Mouse (Mus musculus): ENCODE data around the gene Gm20894. TPM values are rescaled to one million over a fixed set of nuclear protein-coding genes. Genes with fewer than 3 reads are reported as not detected.
"Not testable (repeated sequence)": the region's sequence is repeated elsewhere in the genome, so short reads cannot be mapped to it uniquely, and the experiment has no call there.

Gene Gm20894
- not detected in 2 replicates for polyA plus RNA-seq (2015; fragmentation: Nextera tagmentation; extraction: Ambion mirVana)

DNA sequence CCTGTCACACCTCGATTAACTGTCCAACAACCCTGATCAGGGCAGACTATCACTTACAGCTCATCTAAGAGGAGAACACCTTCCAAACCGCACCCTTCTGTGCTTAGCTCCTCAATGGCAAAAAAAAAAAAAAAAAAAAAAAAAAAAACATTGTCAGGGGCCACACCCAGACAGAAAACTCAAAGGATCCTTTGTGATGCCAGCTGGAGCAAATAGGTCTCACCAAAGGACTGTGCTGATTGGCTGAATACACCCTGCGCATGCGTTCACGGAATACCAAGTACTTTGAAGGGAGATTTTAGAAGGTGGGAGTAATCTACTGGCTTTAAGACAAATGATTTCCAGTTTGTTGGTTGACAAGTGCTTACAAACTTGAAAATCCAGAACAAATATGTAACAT, at the start of gene Gm20894:
TSS of gene Gm20894 (minus strand) at position 101 of the 400 bp plus-strand sequence.
- not testable (repeated sequence) for DNase-seq; H3K27ac ChIP-seq (ENCODE audit: low read depth); H3K4me3 ChIP-seq (ENCODE audit: low read depth, low read length); ATAC-seq; H3K36me3 ChIP-seq (replicated peaks; ENCODE audit: insufficient read depth, low read length); H3K27me3 ChIP-seq (ENCODE audit: insufficient read depth, low read length); H3K4me2 ChIP-seq (ENCODE audit: low read depth, low read length); H3K4me1 ChIP-seq (ENCODE audit: insufficient read depth); H3K9me3 ChIP-seq (ENCODE audit: low read length); H3K9ac ChIP-seq (replicated peaks)
- WGBS (ENCODE audit: insufficient replicate concordance), result no CpG with 5 or more reads among the region's 5 CpGs
